Mouse (Mus musculus) central nervous system, embryonic 18 days (tissue): ENCODE measurements around the gene Atpaf2. TPM values are rescaled to one million over a fixed set of nuclear protein-coding genes. Genes with fewer than 3 reads are reported as not detected.

ENCODE experiments used
- polyA plus RNA-seq: library from polyadenylated mRNA; depleted of rRNA; stranded (reverse); fragments of >200 nt; gene quantifications from 2 replicates; pipeline ENCODE4 v1.2.3, GENCODE M21; 2012; rRNA removed

Gene Atpaf2
- polyA plus RNA-seq = 34.0 and 34.5 TPM in 2 replicates

GRCm38 (mm10) chr11:60417717-60418472 is at the start of gene Atpaf2:
Gene Atpaf2 (minus strand): TSS chr11:60418457.

GRCm38 (mm10) chr11:60454080-60454744 is 36.0 kb upstream of the Atpaf2 start, which contains the start of gene Drg2:
Gene Drg2 (plus strand): TSS chr11:60454591.

GRCm38 (mm10) chr11:60416963-60417716 is 1.1 kb downstream of the Atpaf2 start, which contains the start of gene Gid4:
Gene Gid4 (plus strand): TSS chr11:60417145.

GRCm38 (mm10) chr11:60352559-60353411 is 65.5 kb downstream of the Atpaf2 start, which contains the start of the genes Tom1l2 and Drc3:
Gene Tom1l2 (minus strand): TSS chr11:60352905.
Gene Drc3 (plus strand): TSS chr11:60353329.

Other genes with a start within 250 kb of the Atpaf2 start
- gene Srebf1, start 195.9 kb downstream of the Atpaf2 start, polyA plus RNA-seq = 48.3 and 52.1 TPM in 2 replicates
- gene Tom1l2, start 65.6 kb downstream of the Atpaf2 start, polyA plus RNA-seq = 69.1 and 75.2 TPM in 2 replicates
- 7.7 and 8.7 TPM in 2 replicates for gene Drc3, start 65.1 kb downstream of the Atpaf2 start, polyA plus RNA-seq
- gene Gid4, start 1.3 kb downstream of the Atpaf2 start, polyA plus RNA-seq = 22.1 and 23.7 TPM in 2 replicates
- 81.8 and 85.6 TPM in 2 replicates for gene Drg2, start 36.1 kb upstream of the Atpaf2 start, polyA plus RNA-seq
- 0.19 and 0.28 TPM in 2 replicates for gene Myo15, start 50.9 kb upstream of the Atpaf2 start, polyA plus RNA-seq
- 12.2 and 12.5 TPM in 2 replicates for gene Alkbh5, start 117.9 kb upstream of the Atpaf2 start, polyA plus RNA-seq